Mouse (Mus musculus): ENCODE data around the gene Aqp3.
"Not testable (repeated sequence)": the region's sequence is repeated elsewhere in the genome, so short reads cannot be mapped to it uniquely, and the experiment has no call there.

The Aqp3 gene

DNA sequence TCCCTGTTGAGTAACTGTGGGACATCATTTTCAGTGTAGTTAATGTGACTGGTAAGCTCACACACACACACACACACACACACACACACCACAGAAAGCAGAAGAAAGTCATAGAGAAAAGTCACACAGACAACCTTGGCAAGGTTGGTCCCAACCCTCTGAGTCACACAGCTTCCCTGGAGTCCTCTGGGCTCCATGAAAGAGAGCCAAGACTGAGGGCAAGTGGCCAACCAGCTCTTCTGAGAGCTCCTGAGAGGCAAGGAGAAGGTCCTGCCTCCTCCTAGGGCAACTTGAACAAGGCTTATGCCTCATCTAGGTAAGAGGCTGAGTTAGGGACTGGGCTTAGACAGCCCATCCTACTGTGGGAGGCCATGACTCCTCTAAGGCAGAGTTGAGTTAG lies 4.9 kb upstream of the Aqp3 start:
- no peak for DNase-seq (ENCODE audit: low spot score in 2 of 2)

DNA sequence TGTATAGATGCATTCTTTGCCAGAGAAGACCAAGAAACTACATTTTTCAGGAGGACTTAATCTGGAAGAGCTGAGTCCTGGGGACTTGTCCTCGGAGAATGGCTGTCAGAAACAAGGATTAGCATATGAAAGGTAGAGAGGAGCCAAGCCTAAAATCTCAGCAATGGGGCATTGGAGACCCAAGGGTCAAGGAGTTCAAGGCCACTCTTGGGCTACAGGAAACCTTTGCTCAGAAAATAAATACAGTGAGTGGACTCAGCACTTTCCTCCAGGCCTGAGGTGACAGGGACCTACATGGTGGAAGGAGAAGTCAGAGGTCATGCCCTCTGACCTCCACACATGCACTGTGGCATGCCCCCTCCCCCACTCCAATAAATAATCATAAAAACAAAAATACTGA lies 3.0 kb upstream of the Aqp3 start:
- no peak for DNase-seq (ENCODE audit: low spot score in 2 of 2)

DNA sequence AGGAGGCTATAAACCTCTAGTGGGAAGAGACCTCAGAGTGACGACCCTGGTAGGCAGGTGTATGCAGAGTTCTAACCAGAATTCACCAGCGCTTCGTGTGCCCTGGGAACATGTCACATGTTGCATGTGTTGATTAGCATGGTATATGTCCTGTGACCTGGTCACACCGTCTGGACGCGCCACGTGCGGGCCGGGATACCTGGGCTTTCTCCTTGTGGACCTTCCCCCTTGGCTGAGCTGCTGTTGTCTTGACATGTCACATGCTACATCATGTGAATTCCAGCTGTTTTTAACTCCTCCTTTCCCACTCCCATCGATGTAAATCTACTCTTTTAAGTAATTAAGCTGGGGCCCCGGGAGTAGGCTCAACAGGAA lies 581 bp upstream of the Aqp3 start:
- no peak for DNase-seq (ENCODE audit: low spot score in 2 of 2)

DNA sequence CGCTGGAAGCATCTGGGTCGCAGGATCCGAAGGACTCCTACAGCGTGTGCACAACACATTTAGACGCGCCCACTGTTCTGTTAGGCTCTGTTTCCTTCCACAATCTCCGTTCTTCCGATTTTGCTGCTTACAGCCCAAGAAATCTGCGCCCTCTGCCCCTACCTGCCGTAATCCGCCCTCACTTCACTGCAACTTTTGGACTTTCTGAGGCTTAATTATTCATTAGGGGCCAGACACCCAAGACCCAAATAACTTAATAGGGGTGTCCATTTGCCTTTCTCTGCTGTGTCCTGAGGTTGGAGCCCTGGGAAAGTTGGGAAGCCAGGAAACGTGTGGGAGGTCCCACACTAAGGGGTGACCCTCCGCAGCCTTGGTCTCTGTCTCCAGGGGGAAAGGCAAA lies 602 bp downstream of the Aqp3 start:
- no peak for DNase-seq (ENCODE audit: low spot score in 2 of 2)

DNA sequence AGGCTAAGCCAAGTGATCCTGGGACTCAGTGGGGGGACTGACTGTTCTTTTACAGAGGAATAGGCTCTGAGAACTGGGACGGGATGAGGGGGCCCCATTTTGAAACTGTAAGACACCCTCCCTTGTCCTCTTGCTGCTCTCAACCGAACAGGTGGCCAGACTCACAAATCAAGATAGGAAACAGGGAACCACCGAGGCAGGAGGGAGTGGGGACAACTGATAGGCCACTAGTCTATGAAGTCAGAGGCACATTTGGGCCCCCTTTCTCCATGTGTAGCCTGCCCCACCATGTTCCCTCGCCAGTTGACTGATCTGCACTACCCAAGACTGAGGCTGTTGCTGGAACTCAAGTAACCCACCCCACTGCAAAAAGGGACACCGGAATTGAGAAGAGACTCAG lies 1.2 kb downstream of the Aqp3 start:
- no peak for DNase-seq (ENCODE audit: low spot score in 2 of 2)

DNA sequence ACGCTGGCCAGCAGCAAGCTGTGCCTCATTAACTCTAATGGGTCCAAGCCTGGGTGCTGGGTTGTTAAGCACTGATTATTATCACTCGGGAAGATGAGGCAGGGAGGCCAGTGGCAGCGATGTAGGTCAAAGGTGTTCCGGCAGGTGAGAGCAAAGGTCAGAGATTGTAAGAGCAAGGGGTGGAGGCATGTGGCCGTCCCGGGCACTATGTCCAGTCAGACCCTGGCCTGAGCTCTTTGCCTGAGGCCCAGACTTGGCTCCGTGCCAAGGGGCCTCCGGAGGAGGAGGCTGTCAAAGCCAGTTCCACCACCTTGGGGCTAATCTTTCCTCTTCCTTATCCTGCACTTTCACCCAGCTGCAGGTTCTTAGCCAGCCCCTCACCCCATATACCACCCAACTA lies 1.8 kb downstream of the Aqp3 start:
- no peak for DNase-seq (ENCODE audit: low spot score in 2 of 2)

DNA sequence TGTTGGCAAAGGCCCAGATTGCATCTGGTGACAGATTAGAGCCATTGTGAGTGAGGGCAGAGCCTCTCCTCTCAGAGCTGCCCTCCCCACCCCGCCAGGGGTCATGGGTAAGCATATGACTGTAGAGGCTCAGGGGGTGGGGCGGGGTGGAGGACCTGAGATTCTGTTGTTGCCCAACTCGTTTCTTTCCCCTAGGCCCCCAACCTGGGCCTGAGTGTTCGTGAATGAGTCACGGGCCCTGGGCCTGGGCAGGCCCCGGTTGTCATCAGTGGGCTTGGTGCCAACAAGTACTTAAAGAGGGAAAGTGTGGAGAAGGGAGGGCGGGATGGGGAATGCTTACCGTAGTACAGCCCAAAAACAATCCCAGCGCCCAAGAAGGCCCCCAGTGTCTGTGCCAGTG lies 3.6 kb downstream of the Aqp3 start:
- DNase-seq (ENCODE audit: low spot score in 2 of 2) = no peak

DNA sequence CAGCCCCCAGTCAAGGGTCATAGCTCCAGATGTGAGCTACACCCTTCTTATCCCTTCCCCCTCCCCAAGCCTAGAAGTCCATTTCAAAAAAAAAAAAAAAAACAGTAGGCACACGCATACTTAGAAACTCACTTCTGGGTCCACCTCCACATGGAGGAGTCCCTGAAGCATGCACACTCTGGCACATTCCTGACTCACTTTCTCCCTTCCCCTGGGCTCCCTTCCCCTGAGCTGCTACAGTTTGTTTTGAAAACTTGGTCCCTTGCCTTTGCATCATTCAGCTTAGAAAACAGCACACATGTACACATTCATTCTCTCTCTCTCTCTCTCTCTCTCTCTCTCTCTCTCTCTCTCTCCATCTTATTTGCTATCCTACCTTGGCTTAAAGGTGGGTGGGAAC lies 5.0 kb downstream of the Aqp3 start:
- no peak for DNase-seq (ENCODE audit: low spot score in 2 of 2)

DNA sequence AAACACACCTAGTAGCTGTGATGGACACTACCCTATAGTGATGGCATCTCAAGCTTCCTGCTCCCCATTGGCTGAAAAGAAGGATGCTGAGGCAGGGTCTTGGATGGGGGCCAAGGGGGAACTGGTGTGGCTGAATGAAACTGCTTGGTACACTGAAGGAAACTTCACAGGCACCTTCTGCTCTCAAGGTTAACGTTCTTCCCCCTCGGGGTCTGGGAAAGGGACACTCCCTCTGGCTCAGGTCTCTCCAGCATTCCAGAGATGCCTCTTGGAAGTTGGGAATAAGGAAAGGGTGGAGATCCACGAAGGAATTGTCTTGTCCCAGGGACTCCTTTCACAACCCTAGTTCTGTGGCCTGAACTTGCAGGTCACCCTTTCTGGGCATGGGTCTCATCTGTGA lies 6.6 kb downstream of the Aqp3 start:
- DNase-seq (ENCODE audit: low spot score in 2 of 2) = no peak

DNA sequence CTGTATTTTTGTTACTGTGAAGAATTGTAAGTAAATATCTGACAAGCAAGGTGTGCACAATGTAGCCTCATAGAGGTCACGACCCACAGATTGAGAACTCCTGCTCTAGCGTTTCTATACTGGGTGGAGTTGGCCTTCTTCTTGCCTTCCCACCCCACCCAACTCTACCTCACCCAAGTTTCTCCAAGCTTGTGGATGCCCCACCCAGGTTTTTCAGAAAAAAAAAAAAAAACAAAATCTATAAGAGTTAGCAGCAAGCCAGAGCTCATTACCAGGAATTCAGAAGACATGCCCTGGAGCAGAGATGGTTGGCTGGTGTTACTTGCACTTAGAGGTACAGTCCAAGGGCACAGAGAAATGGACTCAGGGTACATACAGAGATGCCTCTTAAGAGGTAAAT lies 8.3 kb downstream of the Aqp3 start:
- DNase-seq (ENCODE audit: low spot score in 2 of 2) = no peak

DNA sequence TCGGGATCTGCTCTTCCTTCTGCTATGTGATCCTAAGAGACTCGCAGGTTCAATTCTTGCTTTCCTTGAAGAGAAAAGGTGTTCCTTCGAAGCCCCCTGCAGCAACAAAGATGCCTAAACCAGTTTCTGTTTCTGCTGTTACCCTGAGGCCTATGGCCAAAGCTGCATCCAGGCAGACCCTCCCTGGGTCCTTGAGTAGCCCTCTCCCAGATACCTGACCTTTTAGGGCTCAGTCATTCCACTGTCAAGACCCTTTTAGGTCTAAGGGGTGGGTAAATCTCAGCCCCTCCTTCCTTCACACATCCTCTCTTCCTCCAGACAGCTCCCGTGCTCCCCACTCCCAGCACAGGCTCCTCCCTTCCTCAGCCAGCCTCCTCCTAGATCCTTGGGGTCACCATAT lies 8.8 kb downstream of the Aqp3 start:
- DNase-seq (ENCODE audit: low spot score in 2 of 2) = no peak

DNA sequence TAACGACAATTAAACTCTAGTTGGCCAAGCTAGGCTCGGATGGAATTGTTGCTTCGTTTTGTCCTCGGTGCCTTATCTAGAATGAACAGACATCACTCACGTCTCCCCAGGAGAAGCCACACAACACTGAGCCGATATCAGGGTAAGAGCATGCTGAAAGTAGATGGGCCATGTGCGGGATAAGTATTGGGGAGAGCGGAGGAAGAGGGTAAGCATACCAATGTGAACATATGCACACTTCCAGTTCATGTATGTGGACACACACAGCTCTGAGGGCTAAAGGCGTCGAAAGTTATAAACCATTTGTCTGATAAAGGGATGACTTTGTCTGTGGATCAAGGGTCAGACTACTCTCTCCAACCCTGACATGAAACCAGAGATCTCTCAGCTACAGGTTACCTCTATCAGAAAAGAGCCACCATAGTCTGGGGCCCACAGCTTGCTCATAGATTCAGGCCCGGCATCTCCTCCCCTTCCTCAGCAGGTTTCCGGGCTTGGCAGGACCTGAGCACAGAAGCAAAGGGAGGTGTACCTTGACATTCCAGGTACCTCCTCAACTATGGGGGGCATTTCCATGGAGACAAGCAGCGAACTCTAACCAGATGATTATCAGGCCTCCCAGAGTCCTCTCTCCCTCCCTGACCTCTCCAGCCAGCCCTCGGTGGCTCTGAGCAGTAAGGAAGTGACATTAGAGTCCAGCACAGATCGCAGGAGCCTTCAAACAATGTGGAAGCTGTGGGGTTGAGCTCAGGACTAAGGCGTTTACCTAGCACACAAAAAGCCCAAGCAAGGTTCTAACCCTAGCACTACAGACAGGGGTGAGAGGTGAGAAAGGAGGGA lies 10.3 kb downstream of the Aqp3 start:
- no peak for DNase-seq (ENCODE audit: low spot score in 2 of 2)

DNA sequence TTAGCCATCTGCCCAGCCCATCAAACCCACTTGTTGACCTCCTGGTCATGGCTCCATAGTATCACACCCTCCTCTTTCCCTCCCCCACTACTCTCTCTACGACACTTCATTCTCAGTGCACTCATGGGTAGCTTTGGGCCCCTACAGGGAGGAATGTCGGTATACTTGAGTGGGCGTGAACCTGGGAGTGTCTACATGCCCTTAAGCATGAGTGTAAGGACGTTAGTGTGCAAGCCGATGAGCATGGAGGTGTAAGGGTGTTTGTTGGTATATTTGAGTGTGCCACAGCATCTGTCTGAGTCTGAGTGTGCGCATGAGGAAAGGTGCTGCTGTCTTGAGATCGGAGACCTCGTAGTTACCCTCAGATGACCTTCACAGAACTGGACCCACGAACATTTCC lies 11.0 kb downstream of the Aqp3 start:
- no peak for DNase-seq (ENCODE audit: low spot score in 2 of 2)

DNA sequence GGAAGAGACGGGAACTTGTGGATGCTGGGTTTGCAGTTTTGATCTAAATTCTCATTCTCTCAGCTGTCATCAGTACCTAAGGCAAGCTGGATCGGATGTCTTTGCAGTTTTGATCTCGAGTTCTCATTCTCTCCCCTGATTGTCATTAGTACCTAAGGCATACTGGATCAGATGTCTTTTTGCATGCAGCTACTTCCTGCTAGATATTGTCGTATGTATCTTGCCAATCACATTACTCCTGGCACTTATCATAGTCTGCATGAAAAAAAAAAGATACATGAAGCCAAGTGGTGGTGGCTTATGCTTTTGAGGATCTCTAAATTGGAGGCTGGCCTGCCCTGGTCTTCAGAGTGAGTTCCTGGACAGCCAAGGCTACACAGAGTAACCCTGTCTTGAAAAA lies 13.2 kb downstream of the Aqp3 start:
- DNase-seq (ENCODE audit: low spot score in 2 of 2) = no peak

DNA sequence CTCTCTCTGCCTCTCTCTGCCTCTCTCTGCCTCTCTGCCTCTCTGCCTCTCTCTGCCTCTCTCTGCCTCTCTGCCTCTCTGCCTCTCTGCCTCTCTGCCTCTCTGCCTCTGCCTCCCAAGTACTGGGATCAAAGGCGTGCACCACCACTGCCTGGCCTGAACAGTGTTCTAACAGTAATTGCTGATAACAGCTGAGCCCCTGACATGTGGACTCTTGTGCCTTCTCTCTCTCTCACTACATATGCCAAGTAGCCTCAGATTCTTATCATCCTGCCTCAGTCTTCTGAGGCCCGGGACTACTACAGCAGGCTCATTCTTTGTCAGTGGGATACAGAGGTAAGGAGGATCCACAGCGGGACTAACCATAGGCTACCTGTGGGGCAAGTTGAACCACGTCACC lies 15.2 kb downstream of the Aqp3 start:
- DNase-seq (ENCODE audit: low spot score in 2 of 2) = not testable (repeated sequence)

DNA sequence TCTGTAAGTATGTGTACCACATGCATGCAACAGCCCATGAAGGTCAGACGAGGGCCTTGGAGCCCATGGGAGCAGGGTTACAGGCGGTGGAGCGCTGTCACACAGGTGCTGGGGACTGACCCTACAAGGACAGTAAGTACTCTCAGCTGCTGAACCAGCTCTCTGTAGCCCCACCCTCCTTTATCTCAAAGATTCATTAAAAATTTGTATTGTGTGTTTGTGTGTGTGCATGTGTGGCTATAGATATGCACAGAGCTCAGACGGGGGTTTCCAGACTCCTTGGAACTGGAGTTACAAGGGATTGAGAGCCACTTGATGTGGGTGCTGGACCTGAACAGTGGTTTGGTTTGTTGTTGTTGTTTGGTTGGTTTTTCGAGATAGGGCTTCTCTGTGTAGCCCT lies 16.2 kb downstream of the Aqp3 start:
- DNase-seq (ENCODE audit: low spot score in 2 of 2) = no peak

DNA sequence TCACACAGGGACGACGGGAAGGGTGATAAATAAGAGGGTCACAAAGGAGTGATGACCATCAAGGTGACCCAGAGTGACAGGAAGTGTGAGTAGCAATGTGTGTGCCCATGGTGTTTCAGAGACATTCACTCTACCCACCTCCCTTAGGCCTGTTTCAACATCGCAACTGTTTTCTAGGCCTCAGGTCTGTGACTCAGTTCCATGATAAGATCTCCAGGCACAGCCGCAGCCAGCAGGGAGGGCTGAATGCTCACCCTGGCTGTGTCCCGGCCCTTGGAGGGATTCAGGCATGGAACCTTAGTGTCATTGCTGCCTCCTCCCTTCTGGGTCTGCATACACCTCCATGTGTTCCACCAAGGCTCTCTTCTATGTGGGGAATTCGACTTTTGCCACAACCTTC lies 19.3 kb downstream of the Aqp3 start:
- no peak for DNase-seq (ENCODE audit: low spot score in 2 of 2)

DNA sequence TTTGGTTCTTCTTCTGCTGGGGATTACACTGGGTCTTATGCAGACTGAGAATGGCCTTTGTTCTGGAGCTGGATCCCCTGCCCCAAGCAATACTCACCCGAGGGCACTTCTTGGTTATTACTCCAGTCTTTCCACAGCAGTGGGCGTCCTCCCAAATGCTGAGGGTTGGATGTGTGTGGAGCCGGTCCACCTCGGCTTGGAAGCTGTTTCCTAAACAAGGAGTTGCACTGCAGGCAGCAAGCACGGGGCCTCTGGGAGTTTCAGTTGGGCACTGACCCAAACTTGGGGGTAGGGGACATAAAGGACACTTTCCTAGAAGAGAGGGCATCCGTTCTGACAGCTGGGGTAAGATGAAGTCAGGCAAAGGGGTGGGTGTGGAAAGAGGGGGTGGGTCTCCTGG lies 23.5 kb downstream of the Aqp3 start:
- no peak for DNase-seq (ENCODE audit: low spot score in 2 of 2)

DNA sequence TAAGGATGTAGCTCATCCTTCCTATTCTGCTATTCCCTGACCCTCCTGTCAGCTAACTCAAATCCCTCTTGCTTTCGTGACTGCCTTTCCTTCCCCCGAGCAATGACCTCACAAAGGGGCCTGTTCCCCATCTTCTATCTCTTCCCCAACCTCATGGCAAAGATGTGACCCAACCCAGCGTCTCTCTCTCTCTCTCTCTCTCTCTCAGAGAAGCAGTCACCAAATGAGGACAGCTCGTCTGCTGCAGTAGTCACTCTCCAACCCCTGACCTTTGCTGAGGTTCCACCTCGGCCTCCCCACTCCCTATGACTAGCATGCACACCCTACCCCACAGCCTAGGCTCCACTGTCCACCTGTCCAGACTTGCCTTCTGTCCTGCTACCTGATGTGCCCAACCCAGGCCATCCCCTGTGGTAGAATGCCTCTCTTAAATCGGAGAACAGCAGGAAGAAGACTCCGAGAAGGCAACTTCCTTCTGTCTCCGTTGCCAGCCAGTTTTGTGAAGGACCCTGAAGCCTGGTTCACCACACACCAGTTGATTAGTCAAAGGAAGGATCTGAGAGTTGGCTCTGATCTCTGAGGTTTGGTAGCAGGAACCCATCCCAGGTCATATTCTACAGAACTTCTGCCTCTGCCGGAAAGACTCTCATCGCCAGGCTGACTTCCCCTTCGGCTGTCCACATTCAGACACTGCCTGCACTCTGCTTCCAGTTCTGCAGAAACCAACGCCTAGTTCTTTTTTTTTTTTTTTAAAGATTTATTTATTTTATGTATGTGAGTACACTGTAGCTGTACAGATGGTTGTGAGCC lies 24.8 kb downstream of the Aqp3 start:
- no peak for DNase-seq (ENCODE audit: low spot score in 2 of 2)

DNA sequence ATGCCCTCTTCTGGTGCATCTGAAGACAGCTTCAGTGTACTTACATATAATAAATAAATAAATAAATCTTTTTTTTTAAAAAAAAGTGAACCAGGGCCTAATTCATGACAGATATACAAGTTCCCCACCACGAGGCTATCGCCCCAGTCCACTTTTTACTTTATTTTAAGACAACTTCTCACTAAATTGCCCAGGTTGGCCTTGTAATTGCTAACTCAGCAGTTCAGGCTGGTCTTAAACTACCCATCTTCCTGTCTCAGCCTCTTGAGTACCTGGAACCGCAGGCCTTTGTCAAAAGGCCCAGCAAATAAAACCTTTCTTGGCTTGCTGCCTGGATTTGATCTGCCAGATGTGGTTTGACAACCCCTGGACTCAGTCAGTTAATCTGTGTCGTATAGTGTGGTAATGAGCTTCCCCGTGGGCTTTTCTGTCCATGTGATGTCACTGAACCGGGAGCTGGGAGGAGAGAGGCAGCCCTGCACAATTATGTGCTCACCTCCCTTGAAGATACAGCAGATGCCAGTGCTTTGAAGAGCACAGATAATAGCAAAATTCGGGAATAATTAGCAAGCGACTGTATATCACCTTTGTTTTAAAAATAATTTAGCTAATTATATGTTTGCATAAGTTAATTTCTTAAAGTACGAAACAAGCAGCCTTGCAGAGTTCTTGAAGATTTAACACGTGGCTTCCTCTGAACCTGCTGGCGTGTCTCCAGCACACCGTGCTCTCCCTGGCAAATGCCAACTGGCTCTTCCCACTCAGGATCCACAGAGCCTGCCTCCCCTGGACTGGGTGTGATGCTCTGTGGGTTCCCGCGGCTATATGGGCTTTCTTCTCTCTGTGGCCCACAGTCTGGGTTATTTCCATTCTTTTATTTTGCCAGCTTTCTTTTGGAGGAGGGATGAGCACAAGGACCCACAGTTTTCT lies 26.2 kb downstream of the Aqp3 start:
- DNase-seq (ENCODE audit: low spot score in 2 of 2) = no peak

DNA sequence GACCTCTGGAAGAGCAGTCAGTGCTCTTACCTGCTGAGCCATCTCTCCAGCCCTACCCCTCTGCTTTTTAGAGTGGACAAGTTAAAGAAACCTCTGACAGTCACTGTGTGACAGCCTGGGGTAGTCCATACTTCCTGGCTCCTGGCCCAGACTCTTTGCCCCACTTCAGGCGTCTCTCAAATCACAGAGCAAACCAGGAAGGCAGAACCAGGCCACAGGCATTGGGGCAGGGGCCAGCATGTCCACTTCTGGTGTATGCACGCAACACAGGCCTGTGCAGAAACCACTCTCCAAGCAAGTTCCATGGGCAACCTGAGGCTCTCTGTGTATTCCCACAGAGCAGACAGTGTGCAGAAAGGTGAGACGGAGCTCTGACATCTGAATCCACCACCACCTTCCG lies 32.8 kb downstream of the Aqp3 start:
- no peak for DNase-seq (ENCODE audit: low spot score in 2 of 2)

All from right cerebral cortex, adult 2 months (tissue).